Mouse (Mus musculus) induced T-regulatory cell, adult 2 months (primary cell): ENCODE data around the gene Map2k5.

ENCODE experiments used
- DNase-seq: peaks from one replicate; pipeline ENCODE4 v3.0.0-alpha.2; 2012; ENCODE audit warnings: low read depth

Gene Map2k5

DNA sequence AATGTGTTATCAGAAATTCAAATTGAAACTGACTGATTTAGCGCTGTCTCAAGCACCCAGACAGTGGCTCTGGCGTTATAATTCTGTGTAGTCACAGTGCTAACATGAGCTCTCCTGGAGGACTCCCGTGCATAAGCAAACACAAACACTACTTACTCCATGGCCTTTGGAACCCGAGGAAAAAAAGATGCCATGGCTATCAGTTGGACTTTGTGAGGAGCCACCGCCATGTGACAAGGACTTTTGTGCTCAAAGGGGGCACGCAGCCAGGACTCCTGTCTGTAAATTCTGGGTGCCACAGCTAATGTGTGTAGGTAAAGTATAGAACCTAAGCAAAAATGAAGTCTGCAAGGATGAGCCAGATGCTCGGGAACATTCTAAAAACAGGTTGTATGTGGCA is 192.5 kb downstream of the Map2k5 start:
- no peak for DNase-seq

DNA sequence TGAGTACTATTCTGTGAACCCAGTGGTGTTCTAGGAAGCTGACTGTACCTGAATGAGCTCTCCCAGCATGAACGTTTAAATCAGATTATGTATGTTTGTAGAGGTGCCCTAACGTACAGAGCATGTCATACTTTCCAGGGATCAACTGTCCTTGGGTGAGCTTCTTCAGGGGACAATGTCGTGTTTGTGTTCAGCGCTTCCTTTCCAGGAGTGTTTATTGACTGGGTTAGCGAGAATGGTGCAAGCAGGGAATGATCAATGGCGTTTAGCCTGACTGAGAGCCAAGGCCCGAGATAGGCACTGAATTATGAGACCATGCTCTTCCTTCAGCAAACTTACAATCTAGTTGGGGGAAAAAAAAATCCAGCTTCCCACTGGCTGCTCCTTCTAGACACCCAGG is 193.8 kb downstream of the Map2k5 start:
- DNase-seq, result no peak

DNA sequence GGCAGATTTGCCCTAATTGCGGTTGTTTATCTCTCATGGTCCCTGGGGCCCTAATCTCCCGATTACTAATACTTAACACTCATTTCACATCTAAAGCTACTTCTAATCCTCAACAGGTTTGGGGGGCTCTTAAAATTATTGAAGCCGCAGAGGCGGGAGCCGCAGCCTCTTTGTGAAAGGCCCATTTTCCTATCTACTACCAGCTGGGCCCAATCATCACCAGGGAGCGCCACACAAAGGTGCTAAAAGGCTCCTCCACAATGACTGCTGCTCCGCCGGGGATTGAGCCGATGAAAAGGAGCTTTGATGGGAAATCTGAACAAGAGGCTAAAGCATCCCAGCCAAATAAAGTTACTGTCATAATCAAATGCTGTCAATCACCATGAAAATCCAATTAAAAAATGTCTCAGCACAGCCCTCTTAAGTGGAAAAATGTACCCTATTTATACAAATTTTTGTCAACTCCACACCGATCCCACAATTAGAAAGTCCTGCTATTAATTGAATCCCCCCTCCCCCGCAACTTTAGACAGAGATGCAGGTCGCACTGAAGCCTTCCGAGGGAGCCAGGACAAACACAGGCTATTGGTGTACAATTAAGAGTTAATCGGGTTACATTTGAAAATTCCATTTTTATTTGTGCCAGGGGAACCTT is 195.3 kb downstream of the Map2k5 start:
- DNase-seq, result no peak

DNA sequence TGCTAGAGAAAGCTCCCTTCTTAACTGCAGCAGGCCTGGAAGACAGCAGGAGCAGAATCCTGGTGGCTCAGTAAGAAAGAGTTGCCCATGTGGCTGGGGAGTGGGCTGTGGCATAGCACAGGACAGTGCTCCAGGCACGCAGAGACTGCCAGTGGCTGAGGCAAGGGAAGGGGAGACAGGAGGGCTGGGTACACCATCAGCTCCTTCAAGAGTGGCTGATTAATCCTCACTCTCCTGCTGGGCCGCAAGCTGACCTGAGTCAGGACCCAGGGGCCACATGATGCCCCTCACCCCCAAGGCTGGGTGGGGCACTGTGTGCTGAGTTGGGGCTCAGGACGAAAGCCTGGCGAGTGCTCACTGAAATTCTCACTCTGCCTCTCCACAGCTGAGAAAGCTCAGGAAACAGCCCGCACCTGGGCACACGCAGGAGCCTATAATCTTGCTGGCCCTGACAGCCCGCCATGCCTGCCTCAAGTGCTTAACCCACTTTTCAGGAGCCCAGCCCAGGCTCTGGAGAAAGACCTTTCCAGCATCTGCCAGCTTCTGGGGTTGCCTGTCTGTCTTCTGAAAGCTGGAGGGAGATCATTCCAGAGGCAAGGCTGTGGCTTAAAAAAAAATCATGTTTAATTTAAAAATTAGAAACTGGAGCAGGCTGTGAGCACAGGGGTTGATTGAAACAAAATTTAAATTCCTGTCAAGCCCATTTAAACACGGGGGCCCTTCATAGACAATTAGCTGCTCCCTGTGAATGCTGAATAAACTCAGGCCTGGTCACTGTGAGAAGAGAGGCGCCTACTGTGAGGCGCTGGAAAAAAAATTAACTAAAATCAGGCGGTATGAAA is 196.1 kb downstream of the Map2k5 start:
- no peak for DNase-seq

DNA sequence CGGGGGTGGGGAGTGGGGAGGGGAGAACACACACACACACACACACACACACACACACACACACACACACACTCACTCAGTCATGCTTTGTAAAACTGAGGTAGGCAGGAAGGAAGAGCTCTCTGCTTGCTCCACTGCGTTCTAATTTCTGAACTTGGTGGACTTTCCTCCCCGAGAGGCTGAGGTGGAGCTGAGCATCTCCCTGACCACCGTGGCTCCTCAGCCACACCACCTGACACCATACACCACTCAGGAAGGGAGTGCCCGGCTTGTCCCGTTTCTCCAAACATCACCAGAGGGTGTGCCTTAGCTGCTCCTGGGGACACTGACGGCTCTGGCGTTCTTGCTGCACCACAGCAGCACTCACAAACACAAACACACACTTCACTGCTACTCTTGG is 199.4 kb downstream of the Map2k5 start:
- DNase-seq, result no peak

DNA sequence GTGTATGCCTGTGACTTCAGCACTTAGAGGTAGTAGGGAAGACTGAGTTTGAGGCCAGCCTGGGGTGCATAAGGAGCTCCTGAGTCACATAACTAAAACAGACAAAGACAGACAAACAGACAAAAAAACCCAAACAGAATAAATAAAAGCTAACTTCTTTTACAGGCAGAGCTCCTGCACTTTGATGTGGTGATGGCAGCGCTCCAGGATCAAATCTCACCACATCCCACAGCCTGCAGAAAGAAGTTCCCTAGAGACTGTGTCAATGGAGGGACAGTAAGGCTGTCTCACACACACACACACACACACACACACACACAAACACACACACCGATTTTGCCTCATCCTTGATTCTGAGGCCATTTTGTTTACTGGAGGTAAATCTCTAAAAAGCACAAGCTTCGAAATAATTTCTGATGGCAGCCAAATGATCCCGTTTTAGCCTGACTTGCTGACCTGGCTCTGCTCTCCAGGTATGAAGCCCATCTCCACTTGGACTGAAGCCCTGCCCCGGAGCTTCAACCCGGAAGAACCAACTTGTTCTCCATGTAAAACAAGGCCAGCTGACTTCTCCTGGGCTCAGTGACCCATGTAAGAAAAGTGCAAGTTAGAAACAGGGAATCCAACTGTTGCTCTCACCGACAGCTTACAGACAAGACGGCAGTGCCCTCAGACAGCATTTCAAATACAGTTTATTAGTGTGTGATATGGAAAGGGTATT is 203.5 kb downstream of the Map2k5 start:
- peak; percentile 7 for DNase-seq

DNA sequence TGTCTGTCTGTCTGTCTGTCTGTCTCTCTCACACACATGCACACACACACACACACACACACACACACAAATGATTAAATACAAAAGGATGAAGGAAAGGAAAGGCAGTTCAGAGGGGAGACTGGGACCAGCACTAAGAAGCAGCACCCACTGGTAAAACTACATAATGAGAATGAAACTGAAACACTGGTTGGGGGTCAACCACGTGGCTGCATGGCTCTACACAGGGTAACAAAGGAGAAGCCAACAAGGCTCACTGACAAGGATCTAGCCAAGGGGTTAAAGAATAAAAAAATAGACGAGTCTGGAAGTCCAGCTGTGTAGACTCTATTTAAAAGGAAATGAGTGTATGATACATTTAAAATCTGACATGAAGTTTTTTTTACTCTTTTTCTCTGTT is 205.8 kb downstream of the Map2k5 start:
- no peak for DNase-seq

DNA sequence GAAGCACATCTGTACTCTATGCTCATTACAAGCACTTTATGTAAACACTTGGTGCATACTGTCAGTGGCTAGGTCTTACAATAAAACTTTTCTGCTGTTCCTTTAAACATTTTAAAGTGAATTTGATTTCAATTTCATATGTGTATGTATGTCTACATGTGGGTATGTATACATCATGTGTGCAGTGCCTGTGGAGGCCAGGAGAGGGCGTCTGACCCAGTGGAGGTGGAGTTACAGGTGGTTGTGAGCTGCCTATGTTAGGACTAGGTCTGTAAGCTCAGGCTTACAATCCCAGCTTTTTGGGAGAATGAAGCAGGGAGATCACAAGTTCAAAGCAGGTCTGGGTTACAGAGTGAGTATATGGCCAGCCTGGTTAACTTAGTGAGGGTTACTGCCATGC is 208.6 kb downstream of the Map2k5 start:
- DNase-seq, result no peak

DNA sequence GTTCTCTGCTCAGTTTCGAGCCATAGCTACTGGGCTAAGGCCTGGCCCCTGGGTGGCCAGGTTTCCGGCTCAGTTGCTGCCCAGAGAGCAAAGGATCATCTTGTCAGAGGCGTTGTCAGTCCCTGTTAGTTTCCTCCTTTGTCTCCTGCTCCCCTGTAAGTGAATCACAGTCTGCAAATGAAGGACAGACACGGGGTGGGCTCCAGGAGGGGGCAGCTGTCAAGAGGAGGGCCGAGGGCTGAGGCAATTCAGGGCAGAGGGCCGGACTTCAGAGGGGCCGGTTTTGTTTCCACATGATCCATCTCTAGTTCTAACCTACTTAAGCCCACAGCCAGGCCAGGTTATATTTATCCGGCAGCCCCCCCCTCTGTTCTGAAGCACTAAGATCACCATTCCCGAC is 212.6 kb downstream of the Map2k5 start:
- no peak for DNase-seq

DNA sequence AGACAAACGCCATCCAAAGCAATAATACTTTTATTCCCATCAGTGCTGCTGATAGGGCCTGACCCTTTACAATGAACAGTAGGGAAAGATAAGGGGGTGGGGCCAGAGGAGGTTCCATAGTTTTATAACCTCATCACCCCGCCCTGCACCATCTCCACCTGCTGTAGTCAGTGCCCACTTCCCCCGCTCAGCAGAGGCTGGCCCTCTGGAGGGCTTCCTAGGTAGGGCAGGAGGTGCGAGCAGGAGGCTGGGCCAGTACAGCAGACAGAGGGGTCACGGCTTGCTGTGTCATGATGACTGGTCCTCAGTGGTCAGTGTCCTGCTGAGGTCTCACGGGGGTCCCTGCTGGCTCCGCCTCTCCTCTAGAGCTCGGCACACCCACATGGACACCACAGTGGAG is 213.9 kb downstream of the Map2k5 start:
- DNase-seq, result no peak

DNA sequence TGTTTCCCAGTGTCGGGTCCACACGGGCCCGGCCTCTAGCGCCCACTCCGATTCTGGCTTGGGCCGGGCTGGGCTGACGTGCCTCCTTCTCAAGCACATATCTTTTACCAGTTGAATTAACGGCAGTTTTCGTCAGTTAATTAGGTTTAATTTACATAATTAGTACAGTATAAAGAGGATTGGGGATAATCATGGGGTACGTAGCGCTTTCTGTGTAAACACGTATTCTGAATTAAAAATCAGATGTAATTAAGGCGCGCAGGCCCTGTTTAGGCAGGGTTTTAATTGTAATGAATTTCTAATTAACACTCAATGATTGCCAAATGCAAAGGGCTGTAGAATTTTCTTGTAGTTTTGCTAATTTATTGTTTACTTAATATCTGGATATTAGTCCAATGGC is 225.8 kb downstream of the Map2k5 start:
- DNase-seq, result no peak

DNA sequence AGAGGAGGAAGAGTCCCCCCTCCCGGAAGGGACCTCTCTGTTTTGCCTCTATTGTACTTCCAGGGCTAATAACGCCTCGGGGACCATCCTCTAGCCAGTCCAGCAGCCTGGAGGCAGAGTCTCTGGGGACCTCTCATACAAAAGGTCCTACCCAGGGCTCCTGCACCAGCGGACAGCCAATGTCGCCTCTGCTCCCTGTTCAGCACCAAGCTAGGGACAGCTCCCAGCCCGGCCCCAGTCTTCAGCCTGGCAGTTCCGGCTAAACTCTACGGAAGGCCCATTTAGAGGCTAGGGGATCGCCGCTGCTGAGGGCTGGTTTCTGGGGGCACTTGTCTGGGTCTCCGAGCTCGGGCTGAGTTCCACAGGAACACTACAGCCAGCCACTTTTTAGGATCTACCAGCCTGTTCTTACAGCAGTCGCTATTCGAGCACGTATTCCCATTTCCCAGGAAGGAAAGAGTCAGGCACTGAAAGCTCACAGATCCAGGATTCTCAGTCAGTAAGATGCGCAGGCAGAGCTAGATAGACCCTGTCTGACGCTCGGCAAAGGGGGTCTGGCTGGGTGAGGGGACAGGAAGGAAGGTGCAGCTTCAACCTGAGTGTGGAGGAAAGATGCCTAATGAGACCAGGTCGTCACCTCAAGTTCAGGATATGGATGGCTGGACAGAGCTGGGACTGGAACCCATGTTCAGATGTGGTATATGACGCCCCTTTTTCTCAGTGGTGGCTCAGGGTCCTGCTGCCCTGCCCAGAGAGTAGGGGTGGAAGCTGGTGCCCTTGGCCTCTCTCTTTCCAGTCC is 226.4 kb downstream of the Map2k5 start:
- DNase-seq, result peak; percentile 37

DNA sequence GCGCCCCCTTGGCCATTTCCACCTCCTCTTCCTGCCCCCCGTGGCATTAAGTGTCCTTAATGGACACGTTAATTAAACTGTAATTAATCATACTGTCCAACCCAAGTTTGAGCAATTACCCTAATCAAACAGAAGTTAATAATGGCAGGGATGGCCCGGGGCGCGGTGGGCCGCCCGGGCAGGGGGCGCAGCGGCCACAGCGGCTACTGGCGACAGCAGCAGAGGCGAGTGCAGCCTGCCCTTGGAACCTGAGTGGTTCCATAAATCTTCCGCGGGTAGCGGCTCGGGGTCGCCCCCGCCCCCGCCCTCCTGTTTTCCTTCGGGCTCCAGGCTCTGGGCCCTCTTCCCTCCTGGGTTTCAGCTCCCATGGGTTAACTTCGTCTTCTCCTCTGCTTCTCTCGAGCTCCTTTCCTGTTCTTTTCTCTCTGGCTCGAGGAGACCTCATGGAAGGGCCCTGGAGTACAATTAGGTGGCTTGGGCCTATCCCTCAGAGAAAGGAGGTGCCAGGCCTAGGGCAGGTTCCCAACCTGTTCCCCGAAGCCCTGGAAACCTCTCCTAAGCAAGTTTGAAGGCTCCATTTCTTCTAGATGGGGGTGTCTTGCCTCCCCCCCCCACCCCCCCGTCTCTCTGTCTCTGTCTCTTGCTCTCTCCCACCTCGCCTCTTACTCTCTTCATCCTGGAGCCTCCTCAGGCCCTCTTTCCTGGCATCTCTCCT is 227.5 kb downstream of the Map2k5 start:
- DNase-seq, result no peak

DNA sequence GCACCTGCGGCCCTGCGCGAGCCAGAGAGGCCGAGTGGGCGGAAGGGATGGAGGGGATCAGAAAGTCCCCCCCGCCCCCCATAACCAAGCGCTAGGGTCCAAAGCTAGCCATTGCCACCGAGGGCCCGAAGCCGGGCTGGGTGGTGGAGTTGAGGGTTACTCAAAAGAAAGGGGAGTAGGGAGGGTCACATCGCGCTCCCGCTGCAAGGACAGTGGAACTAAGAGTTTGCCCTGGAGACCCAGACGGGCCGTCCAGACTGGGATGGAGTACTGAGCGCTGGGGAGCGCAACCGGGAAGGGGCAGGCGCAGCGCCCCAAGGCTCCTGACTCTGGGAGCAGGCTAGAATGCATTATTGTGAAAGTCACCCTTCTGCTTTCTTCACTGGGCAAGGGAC is 228.3 kb downstream of the Map2k5 start:
- no peak for DNase-seq

DNA sequence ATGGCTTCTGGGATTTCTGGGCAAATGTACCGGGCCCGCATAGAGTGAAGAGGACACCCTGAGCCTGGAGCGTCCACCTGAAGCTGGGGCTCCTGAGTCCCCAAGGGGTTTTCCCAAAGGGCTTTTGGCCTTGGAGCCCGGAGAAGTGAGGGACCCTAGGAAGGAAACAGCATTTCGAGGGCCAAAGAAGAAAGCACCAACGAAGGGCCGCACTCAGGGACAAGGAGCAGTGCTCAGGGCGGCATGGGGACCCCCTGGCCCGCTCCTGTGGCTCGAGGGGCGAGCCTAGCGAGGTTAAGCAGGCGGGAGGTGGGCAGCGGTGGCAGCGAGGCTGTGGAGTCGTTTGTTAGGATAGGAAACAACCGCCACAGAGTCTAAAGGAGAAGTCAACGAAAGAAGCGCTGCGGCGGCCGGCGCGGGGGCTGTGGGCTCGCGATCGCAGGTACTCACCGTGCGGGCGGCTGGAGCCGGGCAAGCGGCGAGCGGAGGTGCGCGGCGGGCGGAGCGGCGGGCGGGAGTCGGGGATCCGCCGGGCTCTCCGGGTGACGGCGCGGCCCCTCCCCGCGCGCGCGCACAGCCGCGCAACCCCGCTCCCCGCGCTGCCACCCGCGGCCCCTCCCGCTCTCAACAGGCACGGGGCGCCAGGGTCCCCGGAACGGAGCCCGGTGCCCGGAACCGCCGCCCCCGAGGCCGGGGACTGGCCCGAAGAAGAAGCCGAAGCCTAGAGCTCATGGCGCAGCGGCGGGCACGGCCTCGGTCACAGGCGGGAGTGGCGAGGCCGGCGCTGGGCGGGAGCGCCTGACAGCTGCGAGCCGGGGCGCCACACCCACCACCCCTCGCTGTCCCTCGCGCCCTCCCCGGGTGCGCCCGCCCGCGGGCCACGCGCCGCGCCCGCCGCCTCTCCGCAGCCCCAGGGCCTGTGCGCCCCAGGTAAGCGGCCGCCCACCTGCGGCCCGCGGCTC is 229.0 kb downstream of the Map2k5 start, which contains the start of gene Skor1:
Gene Skor1, minus strand, starts transcription at position 552 of the 962 bp plus-strand sequence.
- no peak for DNase-seq

DNA sequence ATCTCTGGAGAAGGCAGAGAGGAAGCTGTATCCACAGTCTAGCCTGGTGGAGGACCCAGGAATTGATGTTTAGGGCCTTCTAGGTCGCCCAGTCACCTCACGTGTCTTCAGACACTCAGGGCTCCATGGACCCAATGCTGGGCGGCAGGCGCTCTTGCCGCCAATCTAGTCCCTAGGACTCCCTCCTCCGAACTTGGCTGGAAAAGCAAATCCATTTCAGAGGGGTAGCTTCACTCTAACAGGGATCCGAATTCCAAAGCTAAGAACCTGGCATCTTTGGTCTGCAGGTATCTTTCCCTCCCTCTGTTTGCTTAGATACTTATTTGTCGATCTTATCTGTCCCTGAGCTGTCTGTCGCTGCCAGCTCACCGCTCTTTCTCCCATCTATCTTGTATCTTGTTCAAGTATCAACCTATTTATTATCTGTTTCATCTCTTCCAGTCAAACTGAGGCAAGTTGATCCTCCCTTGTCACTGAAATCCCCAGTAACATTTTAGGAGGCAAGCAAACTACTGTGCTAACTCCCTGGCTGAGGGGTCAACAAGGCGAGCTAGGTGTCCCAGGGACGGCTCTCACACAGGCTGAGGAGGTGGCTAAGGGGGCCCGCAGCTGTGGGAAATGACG is 229.8 kb downstream of the Map2k5 start:
- peak; percentile 4 for DNase-seq

DNA sequence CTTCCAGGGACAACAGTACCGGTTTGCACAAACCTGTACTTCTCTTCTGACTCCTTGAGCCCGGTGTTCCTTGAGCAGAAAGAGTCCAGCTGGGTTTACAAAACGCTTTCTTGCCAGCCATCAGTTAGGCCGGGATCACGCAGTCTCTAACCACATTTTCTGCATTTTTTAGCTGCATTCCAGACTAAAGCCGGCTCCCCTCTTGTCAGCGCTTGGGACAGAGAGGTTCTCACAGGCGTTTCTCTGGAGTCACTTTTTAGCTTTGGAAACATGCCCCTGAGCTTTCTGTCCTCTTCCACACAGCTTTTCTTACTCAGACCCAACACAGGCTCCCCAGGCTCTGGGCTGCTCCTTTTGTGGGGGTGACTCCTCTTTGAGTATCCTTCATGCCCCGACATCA is 230.4 kb downstream of the Map2k5 start:
- no peak for DNase-seq

DNA sequence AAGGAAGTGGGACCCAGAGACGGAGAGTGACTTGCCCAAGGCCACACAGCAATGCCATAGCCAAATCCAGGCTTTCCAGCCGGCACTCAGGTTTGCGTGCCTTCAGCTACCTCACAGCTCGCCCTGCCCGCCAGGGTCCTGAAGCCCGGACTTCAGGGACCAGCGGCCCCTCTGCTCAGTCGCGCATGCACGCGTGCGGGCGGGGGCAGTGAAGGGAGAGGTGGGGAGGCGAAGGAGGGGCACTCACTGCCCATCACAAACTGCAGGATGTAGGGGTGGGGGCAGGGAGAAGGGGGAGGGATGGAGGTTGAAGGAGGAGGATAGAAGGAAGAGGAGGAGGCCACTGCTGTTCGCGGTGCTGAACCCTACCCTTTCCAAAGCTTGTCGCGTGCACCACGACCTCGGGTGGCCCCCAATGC is 230.8 kb downstream of the Map2k5 start:
- no peak for DNase-seq

DNA sequence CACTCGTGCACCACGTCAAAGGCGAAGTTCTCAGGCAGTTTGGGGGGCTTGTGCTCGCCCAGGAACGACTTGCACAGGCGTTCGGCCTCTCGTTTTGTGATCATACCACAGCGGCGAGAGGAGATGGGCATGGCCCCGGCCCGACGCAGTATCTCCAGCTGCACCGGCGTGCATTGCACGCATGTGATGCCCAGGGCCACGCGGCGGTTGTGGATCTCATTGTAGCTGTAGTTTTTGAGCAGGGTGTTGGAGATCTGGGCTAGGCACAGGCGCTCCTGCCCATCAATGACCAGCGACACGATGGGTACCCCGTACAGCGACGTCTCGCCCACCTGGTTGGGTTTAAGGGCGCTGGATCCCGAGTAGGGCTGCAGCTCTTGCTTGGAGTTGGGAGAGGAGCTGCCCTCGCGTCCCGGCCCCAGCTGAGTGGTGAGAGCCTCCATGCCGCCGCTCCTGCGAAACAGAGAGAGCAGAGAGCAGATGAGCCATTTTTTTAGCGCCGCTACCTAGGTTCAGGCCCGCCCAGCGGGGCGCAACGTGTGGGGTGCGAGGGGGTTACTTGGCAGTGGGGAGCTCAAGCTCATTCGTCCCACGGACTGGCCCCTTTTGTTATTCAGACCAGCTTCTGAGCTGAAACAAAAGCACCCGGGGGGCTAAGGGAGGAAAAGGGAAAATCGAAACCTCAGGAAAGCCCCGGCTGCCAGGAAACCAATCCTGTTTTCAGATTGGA is 231.4 kb downstream of the Map2k5 start:
- no peak for DNase-seq
